Mouse (Mus musculus) MEL (cell line): Measurements from ENCODE around the gene Sgf29. TPM values are rescaled to one million over a fixed set of nuclear protein-coding genes. Genes with fewer than 3 reads are reported as not detected.

Experiments used
- DNase-seq: peaks from one replicate; pipeline ENCODE4 v3.0.0; 2011; ENCODE audit warnings: low read depth, low spot score
- H3K27ac ChIP-seq: 2 replicates; pipeline ENCODE4 v1.5.1; 2012; ENCODE audit warnings: low read depth, mild to moderate bottlenecking, control low read depth, low read length, moderate library complexity; ENCODE audit not compliant: control insufficient read depth
- H3K27me3 ChIP-seq, 2 experiments: fragments of 150-350 bp in 1 of 2; sonication (generic) in 1 of 2; 2 replicates each; pipeline ENCODE4 v1.6.1; 2012; ENCODE audit warnings: low read length in 2 of 2, mild to moderate bottlenecking in 2 of 2, improper control_type of control experiment in 1 of 2, moderate library complexity in 1 of 2; ENCODE audit not compliant: insufficient read depth in 2 of 2, control insufficient read depth in 1 of 2
- H3K36me3 ChIP-seq, 2 experiments: 2 replicates each; pipeline ENCODE4 v1.6.1; 2012 to 2014; ENCODE audit warnings: low read length in 2 of 2, improper control_type of control experiment in 1 of 2, inconsistent platforms in 1 of 2, mild to moderate bottlenecking in 1 of 2; ENCODE audit not compliant: insufficient read depth in 2 of 2, control insufficient read depth in 1 of 2
- H3K4me1 ChIP-seq, 2 experiments: fragments of 150-350 bp in 1 of 2; sonication (generic) in 1 of 2; 2 replicates each; pipeline ENCODE4 v1.6.1; 2012; ENCODE audit warnings: low read length in 2 of 2, improper control_type of control experiment in 1 of 2, mild to moderate bottlenecking in 1 of 2; ENCODE audit not compliant: insufficient read depth in 2 of 2, control insufficient read depth in 1 of 2
- H3K4me3 ChIP-seq, 2 experiments: fragments of 150-350 bp in 1 of 2; sonication (generic) in 1 of 2; 2 replicates each; pipeline ENCODE4 v1.5.1; 2012; ENCODE audit warnings: low read depth in 2 of 2, low read length in 2 of 2, mild to moderate bottlenecking in 2 of 2, moderate library complexity in 2 of 2, control low read depth in 1 of 2, improper control_type of control experiment in 1 of 2; ENCODE audit not compliant: control insufficient read depth in 1 of 2, insufficient read depth in 1 of 2
- H3K79me2 ChIP-seq: 2 replicates; pipeline ENCODE4 v1.6.1; 2012; ENCODE audit warnings: mild to moderate bottlenecking, low read length, moderate library complexity; ENCODE audit not compliant: control insufficient read depth, poor library complexity, insufficient read depth
- H3K9ac ChIP-seq: 2 replicates; pipeline ENCODE4 v1.6.1; 2012; ENCODE audit warnings: low read depth, mild to moderate bottlenecking, control low read depth, low read length, moderate library complexity; ENCODE audit not compliant: control insufficient read depth, poor library complexity, severe bottlenecking
- H3K9me3 ChIP-seq: fragments of 150-350 bp; sonication (generic); replicated peaks from 2 replicates; pipeline ENCODE4 v1.6.1; 2012; ENCODE audit warnings: mild to moderate bottlenecking, low read length, improper control_type of control experiment, moderate library complexity; ENCODE audit not compliant: insufficient read depth
- BHLHE40 ChIP-seq: IDR thresholded peaks from 2 replicates; pipeline ENCODE4 v1.6.1; 2012; ENCODE audit warnings: low read depth, mild to moderate bottlenecking, inconsistent platforms, low read length, improper control_type of control experiment, borderline replicate concordance
- CHD2 ChIP-seq: IDR thresholded peaks from 2 replicates; pipeline ENCODE4 v1.6.1; 2011; ENCODE audit warnings: low read length, improper control_type of control experiment
- GABPA ChIP-seq: IDR thresholded peaks from 2 replicates; pipeline ENCODE4 v1.6.1; 2012; ENCODE audit warnings: low read depth, mild to moderate bottlenecking, inconsistent platforms, low read length, improper control_type of control experiment, moderate library complexity
- GATA1 ChIP-seq: IDR thresholded peaks from 2 replicates; pipeline ENCODE4 v1.6.1; 2011; ENCODE audit warnings: low read depth, low read length, improper control_type of control experiment
- MAZ ChIP-seq: IDR thresholded peaks from 2 replicates; pipeline ENCODE4 v1.6.1; 2012; ENCODE audit warnings: low read depth, mild to moderate bottlenecking, inconsistent platforms, low read length, improper control_type of control experiment
- MEF2A ChIP-seq: IDR thresholded peaks from 2 replicates; pipeline ENCODE4 v1.6.1; 2014; ENCODE audit warnings: low read depth, mild to moderate bottlenecking, inconsistent platforms, low read length, improper control_type of control experiment; ENCODE audit not compliant: poor library complexity, insufficient replicate concordance, severe bottlenecking; ENCODE audit errors: extremely low read depth
- MXI1 ChIP-seq: IDR thresholded peaks from 2 replicates; pipeline ENCODE4 v1.6.1; 2011; ENCODE audit warnings: mild to moderate bottlenecking, low read depth, low read length, improper control_type of control experiment
- MYC ChIP-seq: IDR thresholded peaks from 2 replicates; pipeline ENCODE4 v1.6.1; 2011; ENCODE audit warnings: low read depth, mild to moderate bottlenecking, low read length, improper control_type of control experiment, moderate library complexity
- NRF1 ChIP-seq: IDR thresholded peaks from 2 replicates; pipeline ENCODE4 v1.6.1; 2014; ENCODE audit warnings: low read depth, mild to moderate bottlenecking, inconsistent platforms, low read length, improper control_type of control experiment, moderate library complexity; ENCODE audit not compliant: poor library complexity, insufficient read depth, severe bottlenecking
- POLR2A ChIP-seq, 2 experiments: IDR thresholded peaks; 2 replicates each; pipeline ENCODE4 v1.6.1; 2011 to 2012; ENCODE audit warnings: low read length in 2 of 2, mild to moderate bottlenecking in 2 of 2, control low read depth in 1 of 2, improper control_type of control experiment in 1 of 2, low read depth in 1 of 2, moderate library complexity in 1 of 2; ENCODE audit not compliant: control insufficient read depth in 1 of 2, insufficient read depth in 1 of 2, poor library complexity in 1 of 2
- POLR2AphosphoS5 ChIP-seq: IDR thresholded peaks from 2 replicates; pipeline ENCODE4 v1.6.1; 2012; ENCODE audit warnings: low read depth, borderline replicate concordance, mild to moderate bottlenecking, inconsistent platforms, low read length, moderate library complexity, mixed read lengths
- RAD21 ChIP-seq: IDR thresholded peaks from 2 replicates; pipeline ENCODE4 v1.6.1; 2011; ENCODE audit warnings: mild to moderate bottlenecking, low read depth, low read length, improper control_type of control experiment
- RCOR1 ChIP-seq: IDR thresholded peaks from 2 replicates; pipeline ENCODE4 v1.6.1; 2012; ENCODE audit warnings: low read depth, mild to moderate bottlenecking, inconsistent platforms, low read length, improper control_type of control experiment
- SIN3A ChIP-seq: IDR thresholded peaks from 2 replicates; pipeline ENCODE4 v1.6.1; 2012; ENCODE audit warnings: low read length, improper control_type of control experiment, inconsistent platforms
- TAL1 ChIP-seq: IDR thresholded peaks from 2 replicates; pipeline ENCODE4 v1.6.1; 2012; ENCODE audit warnings: mild to moderate bottlenecking, inconsistent platforms, low read length, moderate library complexity, mixed read lengths
- TBP ChIP-seq: IDR thresholded peaks from 2 replicates; pipeline ENCODE4 v1.8.0; 2011; ENCODE audit warnings: low read depth, low read length, improper control_type of control experiment
- TCF12 ChIP-seq: IDR thresholded peaks from 2 replicates; pipeline ENCODE4 v1.6.1; 2014; ENCODE audit warnings: low read depth, mild to moderate bottlenecking, inconsistent platforms, low read length, improper control_type of control experiment, moderate library complexity
- UBTF ChIP-seq: IDR thresholded peaks from 2 replicates; pipeline ENCODE4 v1.6.1; 2012; ENCODE audit warnings: low read depth, mild to moderate bottlenecking, inconsistent platforms, low read length, improper control_type of control experiment, moderate library complexity, borderline replicate concordance; ENCODE audit not compliant: insufficient read depth
- USF2 ChIP-seq, 2 experiments: IDR thresholded peaks; 2 replicates each; pipeline ENCODE4 v1.6.1; 2011 to 2012; ENCODE audit warnings: improper control_type of control experiment in 2 of 2, low read length in 2 of 2, borderline replicate concordance in 1 of 2, inconsistent platforms in 1 of 2, low read depth in 1 of 2, mild to moderate bottlenecking in 1 of 2; ENCODE audit not compliant: insufficient read depth in 1 of 2
- ZC3H11A ChIP-seq: IDR thresholded peaks from 2 replicates; pipeline ENCODE4 v1.6.1; 2012; ENCODE audit warnings: low read depth, mild to moderate bottlenecking, inconsistent platforms, low read length, improper control_type of control experiment
- ZKSCAN1 ChIP-seq: IDR thresholded peaks from 2 replicates; pipeline ENCODE4 v1.6.1; 2012; ENCODE audit warnings: low read depth, mild to moderate bottlenecking, inconsistent platforms, low read length, improper control_type of control experiment, moderate library complexity
- ZNF384 ChIP-seq: IDR thresholded peaks from 2 replicates; pipeline ENCODE4 v1.6.1; 2012; ENCODE audit warnings: low read depth, mild to moderate bottlenecking, inconsistent platforms, low read length, improper control_type of control experiment
- polyA plus RNA-seq, 2 experiments: library from polyadenylated mRNA; stranded (reverse) in 1 of 2; unstranded in 1 of 2; fragments of >175 nt in 1 of 2; fragments of >200 nt in 1 of 2; gene quantifications; 2 replicates each; pipeline versions ENCODE4 v1.2.1 to v1.2.4; 2012; ENCODE audit warnings: low replicate concordance in 2 of 2, low read depth in 1 of 2; ENCODE audit not compliant: insufficient read length in 2 of 2, insufficient read depth in 1 of 2, missing spikeins in 1 of 2
- total RNA-seq: library from RNA; depleted of rRNA; stranded (reverse); fragments of 300-350 nt; gene quantifications from 2 replicates; pipeline ENCODE4 v1.2.3, GENCODE M21; 2012

Gene Sgf29
- total and polyA plus RNA-seq, 3 experiments: 81.7 to 117 TPM; not detected in 1

- TF ChIP-seq ZC3H11A: no peak
- no peak for TF ChIP-seq POLR2AphosphoS5
- peak; percentile 64 for TF ChIP-seq SIN3A
These were observed 58.5 kb downstream of the Sgf29 start, which contains the start of gene Coro1a (continued) for GRCm38 (mm10) chr7:126707442-126708174.

DNA sequence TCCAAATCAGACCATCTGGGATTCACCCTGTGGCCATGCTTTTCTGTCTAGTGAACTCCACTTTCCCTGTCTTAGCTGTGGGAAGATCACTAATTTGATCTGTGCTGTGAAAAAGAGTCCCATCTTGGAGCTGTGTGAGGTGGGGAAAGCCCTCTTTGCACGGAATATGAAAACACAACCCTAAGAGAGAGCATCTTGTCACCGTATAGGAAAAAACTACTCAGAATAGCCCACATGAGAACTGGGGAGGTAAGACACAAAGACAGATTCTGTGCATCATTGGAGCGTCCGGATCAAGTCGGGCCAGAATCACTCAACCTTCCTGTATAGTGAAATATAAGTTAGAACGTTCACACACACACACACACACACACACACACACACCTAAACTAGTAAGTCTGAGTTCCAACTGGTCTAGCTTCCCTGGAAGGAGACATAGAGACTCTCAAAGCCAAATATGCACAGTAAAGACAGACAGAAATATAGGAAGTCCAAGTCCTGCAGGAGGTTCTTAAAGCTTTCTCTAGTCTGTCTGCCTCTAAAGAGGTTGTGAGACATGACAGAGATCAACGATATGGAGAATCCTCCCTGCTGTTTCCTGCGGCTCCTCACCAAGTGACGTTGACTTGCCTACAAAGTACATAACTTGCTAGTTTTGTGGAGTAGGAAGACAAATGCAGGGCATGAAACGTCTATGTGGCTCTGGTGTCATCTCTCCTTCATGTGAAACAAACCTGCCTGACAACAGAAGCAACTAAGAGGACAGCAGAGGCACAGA is 59.3 kb downstream of the Sgf29 start:
- Histone ChIP-seq H3K9ac (peak overlapping the region; percentile 72), H3K36me3 (peaks cover 0 to 8% of the 10 kb centered on the region in 2 experiments; a peak in 2 of 4 replicates), H3K9me3 (no peaks in the 10 kb centered on the region), H3K4me1 (peaks cover 0 to 15% of the 10 kb centered on the region in 2 experiments; a peak in 3 of 4 replicates), H3K27ac (peak overlapping the region; percentile 89; the same call in 1 of the 2 replicates), H3K79me2 (peaks cover 7% of the 10 kb centered on the region), H3K4me3 (peak overlapping the region; percentile 32 to 48), H3K27me3 (no peaks in the 10 kb centered on the region; a peak in 1 of 4 replicates)
- no peak for DNase-seq
- TF ChIP-seq GATA1 (no peak), GABPA (no peak), TCF12 (no peak), RCOR1 (no peak), ZKSCAN1 (no peak), NRF1 (no peak), UBTF (no peak), BHLHE40 (no peak), POLR2A (IDR thresholded peaks at IDR 0.05; ENCODE audit: control insufficient read depth in 1 of 2, insufficient read depth in 1 of 2, low read depth in 1 of 2, low read length in 2 of 2, poor library complexity in 1 of 2) (no peak), TBP (no peak), CHD2 (no peak), MXI1 (no peak), RAD21 (no peak), ZNF384 (no peak), MAZ (no peak), MYC (no peak), MEF2A (no peak), USF2 (IDR thresholded peaks at IDR 0.05; ENCODE audit: borderline replicate concordance in 1 of 2, insufficient read depth in 1 of 2, low read depth in 1 of 2, low read length in 2 of 2) (no peak), TAL1 (no peak)
